Mouse (Mus musculus): ENCODE results near the gene Gfod1. TPM values are rescaled to one million over a fixed set of nuclear protein-coding genes. Genes with fewer than 3 reads are reported as not detected.

Gene Gfod1
- polyA plus RNA-seq, 1 experiment from 2014 or later = 0.65 TPM

GRCm38 (mm10) chr13:43270220-43270597 lies 33.8 kb downstream of the Gfod1 start:
- WGBS = 78% methylated on average over 10 of the region's 10 CpGs
- Histone ChIP-seq H3K27me3 (peaks cover 10% of the 10 kb centered on the region; the same call in 1 of the 2 replicates), H3K9ac (no peak overlapping the region), H3K9me3 (replicated peaks) (no peaks in the 10 kb centered on the region), H3K36me3 (no peaks in the 10 kb centered on the region), H3K27ac (no peak overlapping the region), H3K4me2 (no peak overlapping the region), H3K4me1 (peaks cover 32% of the 10 kb centered on the region), H3K4me3 (replicated peaks) (no peak overlapping the region)
- ATAC-seq (replicated peaks; ENCODE audit: low FRiP score) = no peak

GRCm38 (mm10) chr13:43269460-43270219 lies 34.3 kb downstream of the Gfod1 start:
- peaks cover 10% of the 10 kb centered on the region; the same call in 1 of the 2 replicates for H3K27me3 ChIP-seq
- no peak overlapping the region for H3K27ac ChIP-seq
- no peaks in the 10 kb centered on the region for H3K36me3 ChIP-seq
- ATAC-seq (replicated peaks; ENCODE audit: low FRiP score) = no peak
- H3K4me3 ChIP-seq (replicated peaks) = no peak overlapping the region
- 34% methylated on average over 4 of the region's 4 CpGs for WGBS
- H3K4me2 ChIP-seq = no peak overlapping the region
- H3K9ac ChIP-seq = no peak overlapping the region
- peaks cover 26% of the 10 kb centered on the region for H3K4me1 ChIP-seq
- no peaks in the 10 kb centered on the region for H3K9me3 ChIP-seq (replicated peaks)

DNA sequence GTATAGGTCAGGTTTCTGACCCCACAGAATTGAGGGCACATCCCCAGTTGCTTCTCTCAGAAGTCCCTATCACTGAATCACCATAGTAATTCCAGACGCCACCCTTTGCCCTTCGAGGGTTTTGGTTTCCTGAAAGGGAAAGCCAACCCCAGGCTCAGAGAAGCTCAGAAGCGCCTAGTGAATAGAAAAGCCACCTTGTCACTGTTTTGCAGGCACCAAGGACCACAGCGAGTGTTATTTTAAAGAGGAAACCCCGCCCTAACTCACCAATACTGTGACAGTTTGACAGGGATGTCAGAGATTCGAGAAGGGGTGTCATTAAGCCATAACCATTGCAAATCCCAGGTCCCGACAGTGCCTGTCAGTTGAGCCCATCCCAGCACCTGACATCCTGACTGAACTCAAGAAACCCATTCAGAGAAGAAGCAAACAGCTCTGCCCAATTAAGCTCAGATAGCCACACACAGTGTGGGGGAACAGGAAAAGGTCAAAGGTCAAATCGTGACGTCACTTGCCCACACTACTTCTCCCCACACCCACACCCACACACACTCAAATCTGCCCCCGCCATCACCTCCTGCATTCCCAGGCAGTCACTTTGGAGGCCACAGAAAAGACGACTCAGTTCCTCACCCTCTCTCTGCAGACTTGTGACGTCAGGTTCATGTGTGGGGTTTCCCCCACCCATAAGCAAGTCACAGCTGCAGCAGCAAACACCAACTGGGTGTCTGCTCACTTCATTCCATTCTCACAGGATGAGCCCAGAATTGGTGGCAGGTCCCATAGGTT lies 35.2 kb downstream of the Gfod1 start:
- Histone ChIP-seq H3K36me3 (no peaks in the 10 kb centered on the region), H3K27ac (no peak overlapping the region), H3K4me3 (replicated peaks) (no peak overlapping the region), H3K27me3 (peaks cover 10% of the 10 kb centered on the region; the same call in 1 of the 2 replicates), H3K9me3 (replicated peaks) (no peaks in the 10 kb centered on the region), H3K9ac (no peak overlapping the region), H3K4me1 (peaks cover 17% of the 10 kb centered on the region), H3K4me2 (no peak overlapping the region)
- no peak for ATAC-seq (replicated peaks; ENCODE audit: low FRiP score)
- 36% methylated on average over 12 of the region's 12 CpGs for WGBS

DNA sequence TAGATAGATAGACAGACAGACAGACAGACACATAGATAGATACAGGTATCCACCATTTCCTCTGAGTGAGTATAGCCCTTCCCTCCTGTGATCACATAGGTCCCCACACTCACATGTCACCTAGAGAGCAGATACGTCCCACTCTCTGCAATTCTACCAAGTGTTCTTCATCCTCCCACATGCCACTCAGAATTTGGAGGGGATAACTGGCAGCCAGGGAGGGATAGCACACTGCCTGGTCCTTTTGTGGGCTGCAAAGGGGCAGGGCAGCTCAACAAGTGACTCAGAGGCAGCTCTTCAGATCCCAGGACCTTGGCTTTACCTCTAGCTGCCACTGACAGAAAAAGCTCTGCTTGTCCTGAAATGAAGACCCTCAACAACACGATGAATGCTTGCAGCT lies 36.1 kb downstream of the Gfod1 start:
- no peak overlapping the region for H3K27ac ChIP-seq
- H3K4me2 ChIP-seq = no peak overlapping the region
- peaks cover 14% of the 10 kb centered on the region; the same call in 1 of the 2 replicates for H3K4me1 ChIP-seq
- ATAC-seq (replicated peaks; ENCODE audit: low FRiP score) = no peak
- H3K4me3 ChIP-seq (replicated peaks) = no peak overlapping the region
- H3K36me3 ChIP-seq = no peaks in the 10 kb centered on the region
- H3K9ac ChIP-seq = no peak overlapping the region
- WGBS = 78% methylated on average over 2 of the region's 2 CpGs
- H3K9me3 ChIP-seq (replicated peaks) = no peaks in the 10 kb centered on the region
- peaks cover 10% of the 10 kb centered on the region; the same call in 1 of the 2 replicates for H3K27me3 ChIP-seq

DNA sequence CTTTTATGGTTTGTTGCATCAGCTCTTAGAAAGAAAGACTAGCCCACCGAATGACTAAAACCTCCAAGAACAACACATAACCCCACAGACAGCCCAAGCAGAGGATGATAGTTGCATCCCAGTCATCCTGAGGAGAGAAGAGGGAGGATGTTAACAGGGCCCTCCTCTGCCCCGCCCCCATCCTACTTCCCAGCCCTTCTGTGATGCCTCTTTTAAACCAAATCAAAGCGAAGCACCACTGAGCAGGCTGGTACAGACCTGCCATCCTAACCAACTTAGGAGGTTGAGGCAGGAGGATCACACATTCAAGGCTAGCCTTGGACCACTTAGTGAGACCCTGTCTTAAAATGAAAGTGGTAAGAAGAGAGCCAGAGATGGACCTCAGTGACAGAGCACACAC lies 36.8 kb downstream of the Gfod1 start:
- no peaks in the 10 kb centered on the region for H3K9me3 ChIP-seq (replicated peaks)
- H3K27me3 ChIP-seq = peaks cover 8% of the 10 kb centered on the region; the same call in 1 of the 2 replicates
- no peak overlapping the region for H3K9ac ChIP-seq
- H3K27ac ChIP-seq = no peak overlapping the region
- no peaks in the 10 kb centered on the region for H3K36me3 ChIP-seq
- 91% methylated on average over 3 of the region's 3 CpGs for WGBS
- no peak for ATAC-seq (replicated peaks; ENCODE audit: low FRiP score)
- peaks cover 11% of the 10 kb centered on the region; the same call in 1 of the 2 replicates for H3K4me1 ChIP-seq
- no peak overlapping the region for H3K4me3 ChIP-seq (replicated peaks)
- H3K4me2 ChIP-seq = no peak overlapping the region

- H3K4me1 ChIP-seq = peaks cover 11% of the 10 kb centered on the region; the same call in 1 of the 2 replicates
Measured at GRCm38 (mm10) chr13:43266333-43266732, 37.6 kb downstream of the Gfod1 start.

GRCm38 (mm10) chr13:43265116-43265515 lies 38.9 kb downstream of the Gfod1 start:
- no peak overlapping the region for H3K27ac ChIP-seq
- no peaks in the 10 kb centered on the region for H3K9me3 ChIP-seq (replicated peaks)
- H3K9ac ChIP-seq = no peak overlapping the region
- 51% methylated on average over 4 of the region's 4 CpGs for WGBS
- no peak overlapping the region for H3K4me2 ChIP-seq
- H3K4me1 ChIP-seq = peaks cover 11% of the 10 kb centered on the region; the same call in 1 of the 2 replicates
- ATAC-seq (replicated peaks; ENCODE audit: low FRiP score) = no peak
- H3K36me3 ChIP-seq = no peaks in the 10 kb centered on the region
- H3K27me3 ChIP-seq = no peaks in the 10 kb centered on the region
- no peak overlapping the region for H3K4me3 ChIP-seq (replicated peaks)

More at GRCm38 (mm10) chr13:43266333-43266732, 37.6 kb downstream of the Gfod1 start:
- no peak overlapping the region for H3K4me2 ChIP-seq
- peaks cover under 1% of the 10 kb centered on the region; the same call in 1 of the 2 replicates for H3K27me3 ChIP-seq
- H3K36me3 ChIP-seq = no peaks in the 10 kb centered on the region
- H3K4me3 ChIP-seq (replicated peaks) = no peak overlapping the region
- no peaks in the 10 kb centered on the region for H3K9me3 ChIP-seq (replicated peaks)
- no peak for ATAC-seq (replicated peaks; ENCODE audit: low FRiP score)
- no peak overlapping the region for H3K27ac ChIP-seq
- WGBS = 89% methylated on average over 10 of the region's 10 CpGs
- no peak overlapping the region for H3K9ac ChIP-seq

DNA sequence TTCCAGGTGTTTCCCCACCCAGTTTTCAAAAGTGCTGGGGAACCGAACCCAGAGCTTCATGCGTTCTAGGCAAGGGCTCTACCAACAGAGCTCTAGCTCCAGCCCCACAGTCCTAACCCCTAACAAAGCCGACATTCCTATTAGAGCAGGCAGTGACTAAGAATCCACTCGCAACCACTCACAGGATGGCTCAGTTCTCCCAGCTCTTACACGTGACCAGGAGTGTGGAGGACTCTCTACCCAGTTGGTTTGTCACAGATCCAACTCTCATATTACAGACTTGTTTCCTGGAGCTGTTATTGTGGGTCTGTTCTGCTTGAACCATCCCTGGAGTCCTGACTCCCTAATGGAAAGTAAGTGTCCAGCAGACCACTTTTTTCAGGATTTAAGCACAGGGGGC lies 40.3 kb downstream of the Gfod1 start:
- Histone ChIP-seq H3K27ac (no peak overlapping the region), H3K4me3 (replicated peaks) (no peak overlapping the region), H3K9ac (no peak overlapping the region), H3K27me3 (no peaks in the 10 kb centered on the region), H3K36me3 (no peaks in the 10 kb centered on the region), H3K4me2 (no peak overlapping the region), H3K9me3 (replicated peaks) (no peaks in the 10 kb centered on the region), H3K4me1 (peaks cover 2% of the 10 kb centered on the region; the same call in 1 of the 2 replicates)
- 77% methylated on average over 5 of the region's 5 CpGs for WGBS
- no peak for ATAC-seq (replicated peaks; ENCODE audit: low FRiP score)

DNA sequence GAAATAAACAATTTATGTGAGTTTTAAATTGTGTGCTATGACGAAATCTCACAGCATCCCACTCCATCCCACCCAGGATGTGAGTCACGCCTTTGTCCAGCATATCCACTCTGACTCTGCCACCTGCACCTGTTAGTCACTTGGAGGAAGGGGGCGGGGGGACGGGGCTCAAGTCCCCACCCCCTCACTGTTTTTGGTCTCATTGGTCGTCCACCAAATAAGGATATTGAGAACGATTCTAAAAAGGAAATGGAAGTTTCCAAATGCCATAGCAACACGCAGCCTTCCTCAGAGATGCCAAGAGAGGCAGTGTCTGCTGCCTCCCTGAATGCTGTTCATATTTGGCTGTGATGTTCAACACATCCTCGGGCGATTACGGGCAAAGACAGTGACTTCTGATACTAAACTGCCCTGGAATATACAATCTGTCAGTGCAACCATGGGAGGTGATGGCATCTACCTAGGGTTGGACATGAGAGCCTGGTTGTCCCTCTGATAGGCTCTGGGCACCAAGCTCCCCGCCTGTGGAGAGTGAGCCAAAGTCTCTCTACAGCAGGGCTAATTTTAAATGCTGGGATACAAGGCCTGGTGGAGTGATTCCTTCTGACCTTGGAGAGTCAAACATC lies 41.7 kb downstream of the Gfod1 start:
- Histone ChIP-seq H3K27me3 (no peaks in the 10 kb centered on the region), H3K4me3 (replicated peaks) (no peak overlapping the region), H3K4me2 (no peak overlapping the region), H3K27ac (no peak overlapping the region), H3K9me3 (replicated peaks) (no peaks in the 10 kb centered on the region), H3K9ac (no peak overlapping the region), H3K4me1 (no peaks in the 10 kb centered on the region), H3K36me3 (no peaks in the 10 kb centered on the region)
- no peak for ATAC-seq (replicated peaks; ENCODE audit: low FRiP score)
- WGBS = 88% methylated on average over 11 of the region's 11 CpGs

DNA sequence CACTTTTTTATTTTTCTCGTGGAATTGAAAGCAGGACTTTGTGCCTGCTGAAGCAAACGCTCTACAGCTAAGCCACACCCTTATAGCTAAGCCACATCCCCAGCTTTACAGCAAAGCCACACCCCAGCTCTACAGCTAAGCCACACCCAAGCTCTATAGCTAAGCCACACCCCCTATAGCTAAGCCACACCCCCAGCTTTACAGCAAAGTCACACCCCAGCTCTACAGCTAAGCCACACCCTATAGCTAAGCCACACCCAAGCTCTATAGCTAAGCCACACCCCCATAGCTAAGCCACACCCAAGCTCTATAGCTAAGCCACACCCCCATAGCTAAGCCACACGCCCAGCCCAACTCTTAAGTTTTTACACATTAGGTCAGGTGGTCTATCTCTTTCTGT lies 42.7 kb downstream of the Gfod1 start:
- H3K27ac ChIP-seq = no peak overlapping the region
- H3K4me2 ChIP-seq = no peak overlapping the region
- ATAC-seq (replicated peaks; ENCODE audit: low FRiP score) = peak; percentile 54; the same call in 1 of the 2 replicates
- H3K4me3 ChIP-seq (replicated peaks) = no peak overlapping the region
- no peaks in the 10 kb centered on the region for H3K9me3 ChIP-seq (replicated peaks)
- H3K9ac ChIP-seq = no peak overlapping the region
- H3K27me3 ChIP-seq = no peaks in the 10 kb centered on the region
- no peaks in the 10 kb centered on the region for H3K4me1 ChIP-seq
- H3K36me3 ChIP-seq = no peaks in the 10 kb centered on the region
- 73% methylated on average over 3 of the region's 3 CpGs for WGBS

DNA sequence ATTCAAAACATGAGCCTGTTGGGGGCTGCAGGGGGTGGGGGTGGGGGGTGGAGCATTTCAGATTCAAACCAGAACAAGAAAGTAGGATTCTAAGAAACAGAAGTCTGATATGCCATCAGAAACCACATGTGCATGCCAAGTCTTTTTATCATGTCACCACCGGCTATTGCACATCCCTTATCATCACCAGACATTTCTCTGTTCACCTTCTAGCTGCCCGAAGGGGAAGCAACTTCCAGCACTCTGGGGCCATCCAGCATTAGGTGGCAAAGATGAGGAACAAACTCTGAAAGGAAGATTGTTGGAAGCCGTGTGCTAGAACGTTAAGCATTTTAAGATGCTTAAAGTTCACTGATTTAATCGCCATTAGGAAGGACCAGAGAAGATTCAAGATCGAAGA lies 43.2 kb downstream of the Gfod1 start:
- no peak overlapping the region for H3K4me3 ChIP-seq (replicated peaks)
- no peaks in the 10 kb centered on the region for H3K27me3 ChIP-seq
- H3K4me1 ChIP-seq = no peaks in the 10 kb centered on the region
- no peak overlapping the region for H3K4me2 ChIP-seq
- H3K9me3 ChIP-seq (replicated peaks) = no peaks in the 10 kb centered on the region
- H3K36me3 ChIP-seq = no peaks in the 10 kb centered on the region
- ATAC-seq (replicated peaks; ENCODE audit: low FRiP score) = no peak
- WGBS = 80% methylated on average over 6 of the region's 6 CpGs
- H3K27ac ChIP-seq = no peak overlapping the region
- no peak overlapping the region for H3K9ac ChIP-seq

DNA sequence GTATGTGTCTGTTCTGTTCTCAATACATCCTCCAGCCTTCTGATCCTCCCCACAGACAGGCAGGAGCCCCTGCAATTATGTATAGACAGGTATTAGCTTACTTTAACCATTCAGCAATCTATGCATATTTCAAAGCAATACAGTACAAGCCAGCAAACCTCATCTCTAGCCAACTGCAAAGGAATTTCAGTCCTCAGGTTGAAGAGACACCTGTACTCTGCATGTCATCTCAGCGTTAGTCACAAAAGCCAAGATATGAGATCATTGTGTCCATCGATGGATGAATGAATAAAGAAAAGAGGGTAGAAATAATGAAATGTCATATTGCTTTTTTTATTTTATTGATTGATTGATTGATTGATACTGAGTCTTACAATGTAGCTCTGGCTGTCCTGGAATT lies 47.5 kb downstream of the Gfod1 start:
- 94% methylated on average over 2 of the region's 2 CpGs for WGBS
- Histone ChIP-seq H3K9me3 (replicated peaks) (no peaks in the 10 kb centered on the region), H3K9ac (no peak overlapping the region), H3K4me2 (no peak overlapping the region), H3K4me1 (peaks cover 8% of the 10 kb centered on the region), H3K4me3 (replicated peaks) (no peak overlapping the region), H3K27me3 (no peaks in the 10 kb centered on the region), H3K36me3 (no peaks in the 10 kb centered on the region), H3K27ac (no peak overlapping the region)
- no peak for ATAC-seq (replicated peaks; ENCODE audit: low FRiP score)
